Mouse (Mus musculus) megakaryocyte, embryonic 14.5 days (primary cell): Measurements from ENCODE around the gene Wdr89. TPM values are rescaled to one million over a fixed set of nuclear protein-coding genes. Genes with fewer than 3 reads are reported as not detected.

Experiments
- H3K27me3 ChIP-seq: replicated peaks from 2 replicates; pipeline ENCODE3; 2012; ENCODE audit warnings: inconsistent platforms
- H3K36me3 ChIP-seq: replicated peaks from 2 replicates; pipeline ENCODE3; 2012; ENCODE audit warnings: low read length, inconsistent platforms, mixed read lengths
- H3K4me1 ChIP-seq: 2 replicates; pipeline ENCODE4 v1.6.1; 2012; ENCODE audit warnings: inconsistent platforms
- H3K4me3 ChIP-seq: replicated peaks from 2 replicates; pipeline ENCODE3; 2012; ENCODE audit warnings: moderate library complexity, mild to moderate bottlenecking, inconsistent platforms
- H3K9me3 ChIP-seq: 2 replicates; pipeline ENCODE4 v1.6.1; 2012; ENCODE audit warnings: inconsistent platforms
- FLI1 ChIP-seq: IDR thresholded peaks from 2 replicates; pipeline ENCODE4 v1.6.1; 2012; ENCODE audit warnings: low read length, inconsistent platforms, mixed read lengths
- GATA1 ChIP-seq: IDR thresholded peaks from 3 replicates; pipeline ENCODE4 v1.6.1; 2012; ENCODE audit warnings: mixed read lengths, low read length, inconsistent platforms, borderline replicate concordance
- polyA plus RNA-seq: library from polyadenylated mRNA; stranded (reverse); fragments of >175 nt; gene quantifications from 2 replicates; pipeline ENCODE4 v1.2.3, GENCODE M21; 2012; ENCODE audit warnings: low replicate concordance; ENCODE audit not compliant: insufficient read depth

Gene Wdr89
- polyA plus RNA-seq, 1 experiment, result 14.1 TPM

DNA sequence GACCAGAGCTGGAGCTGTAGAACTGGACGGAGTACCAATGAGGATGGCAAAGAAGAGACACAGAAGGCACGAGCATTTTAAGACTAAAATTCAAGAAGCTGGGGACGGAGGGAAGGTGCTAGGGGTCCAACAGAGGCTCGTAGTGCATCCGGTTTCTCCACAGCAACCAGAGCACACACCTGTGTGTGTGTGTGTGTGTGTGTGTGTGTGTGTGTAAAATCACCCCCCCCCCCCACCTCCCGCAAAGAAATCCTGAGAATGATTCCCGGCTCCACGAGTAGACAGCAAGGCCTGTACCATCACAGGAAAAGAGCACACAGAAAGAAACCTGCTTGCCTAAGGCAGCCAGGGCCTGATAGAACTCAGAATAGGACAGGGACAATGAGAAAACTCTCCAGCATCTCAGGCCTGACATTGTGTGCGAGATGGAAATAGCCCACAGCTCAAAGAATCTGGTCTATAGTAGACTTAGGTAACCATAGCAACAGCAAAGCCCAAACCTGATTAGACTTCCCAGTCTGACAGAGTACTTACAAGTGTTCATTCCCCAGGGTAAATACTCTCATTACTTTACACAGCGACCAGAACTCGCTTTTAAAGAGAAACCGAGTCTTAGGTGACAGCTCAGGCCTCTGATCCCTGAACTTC is 20.2 kb downstream of the Wdr89 start:
- Histone ChIP-seq H3K9me3 (peaks cover 11% of the 10 kb centered on the region), H3K27me3 (no peaks in the 10 kb centered on the region), H3K4me1 (peaks cover 9% of the 10 kb centered on the region), H3K36me3 (peaks cover 19% of the 10 kb centered on the region), H3K4me3 (no peak overlapping the region)
- TF ChIP-seq GATA1 (no peak), FLI1 (no peak)

DNA sequence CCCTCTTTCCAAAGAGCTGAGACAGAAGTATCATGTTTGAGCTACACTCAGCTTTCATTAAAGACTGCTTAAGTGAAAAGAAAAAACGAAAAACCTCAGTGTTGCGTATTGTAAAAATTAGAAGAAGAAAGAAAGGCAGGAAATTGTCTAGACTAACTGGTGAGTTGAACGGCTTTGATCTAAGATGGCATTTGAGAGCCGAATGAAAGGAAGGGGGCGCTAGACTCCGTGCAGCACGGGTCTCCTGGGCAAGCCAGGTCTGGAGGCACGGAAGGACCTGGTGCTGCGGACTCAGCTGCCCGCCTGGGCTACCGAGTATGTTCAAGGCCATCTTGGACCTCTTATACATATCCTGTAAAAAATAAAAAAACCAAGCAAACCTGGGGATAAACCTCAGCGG is 21.1 kb downstream of the Wdr89 start:
- no peak for TF ChIP-seq FLI1
- TF ChIP-seq GATA1, result no peak
- H3K36me3 ChIP-seq, result peaks cover 19% of the 10 kb centered on the region

DNA sequence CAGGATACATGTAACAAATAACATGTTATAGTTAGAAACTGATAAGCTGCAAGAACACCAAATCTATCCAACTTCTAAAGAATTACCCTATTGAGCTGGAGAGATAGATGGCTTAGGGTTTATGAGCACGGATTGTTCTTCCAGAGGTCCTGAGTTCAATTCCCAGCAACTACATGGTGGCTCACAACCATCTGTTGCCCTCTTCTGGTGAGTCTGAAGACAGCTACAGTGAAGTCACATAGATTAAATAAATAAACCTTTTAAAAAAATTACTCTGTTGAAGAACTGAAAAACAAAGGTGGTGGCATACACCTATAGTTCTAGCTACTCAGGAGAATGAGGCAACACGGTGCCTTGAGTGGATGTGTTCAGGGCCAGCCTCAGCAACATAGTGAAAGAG is 21.7 kb downstream of the Wdr89 start:
- Histone ChIP-seq H3K4me3 (no peak overlapping the region), H3K27me3 (no peaks in the 10 kb centered on the region), H3K36me3 (peaks cover 19% of the 10 kb centered on the region), H3K4me1 (peaks cover 12% of the 10 kb centered on the region), H3K9me3 (peaks cover 11% of the 10 kb centered on the region)
- TF ChIP-seq GATA1, result no peak
- no peak for TF ChIP-seq FLI1

More for the DNA sequence above, 21.1 kb downstream of the Wdr89 start:
- Histone ChIP-seq H3K27me3 (no peaks in the 10 kb centered on the region), H3K9me3 (peaks cover 11% of the 10 kb centered on the region), H3K4me1 (peaks cover 12% of the 10 kb centered on the region), H3K4me3 (no peak overlapping the region)

DNA sequence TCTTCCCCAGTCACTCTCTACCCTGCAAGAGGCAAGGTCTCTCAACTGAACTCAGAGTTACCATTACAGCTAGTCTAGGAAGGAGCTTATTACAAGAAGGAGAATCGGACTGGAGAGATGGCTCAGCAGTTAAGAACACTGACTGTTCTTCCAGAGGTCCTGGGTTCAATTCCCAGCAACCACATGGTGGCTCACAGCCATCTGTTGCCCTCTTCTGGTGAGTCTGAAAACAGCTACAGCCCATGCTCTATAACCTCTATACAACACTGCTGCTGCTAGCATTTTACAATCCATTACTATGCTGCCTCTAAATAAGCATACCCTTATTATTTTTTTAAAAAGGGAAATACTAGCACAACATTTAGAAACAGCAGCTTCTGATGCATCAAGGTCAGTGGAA is 23.6 kb downstream of the Wdr89 start:
- Histone ChIP-seq H3K27me3 (no peaks in the 10 kb centered on the region), H3K4me1 (peaks cover 12% of the 10 kb centered on the region), H3K4me3 (no peak overlapping the region), H3K36me3 (peaks cover 16% of the 10 kb centered on the region), H3K9me3 (peaks cover 8% of the 10 kb centered on the region)
- TF ChIP-seq FLI1 (no peak), GATA1 (no peak)

DNA sequence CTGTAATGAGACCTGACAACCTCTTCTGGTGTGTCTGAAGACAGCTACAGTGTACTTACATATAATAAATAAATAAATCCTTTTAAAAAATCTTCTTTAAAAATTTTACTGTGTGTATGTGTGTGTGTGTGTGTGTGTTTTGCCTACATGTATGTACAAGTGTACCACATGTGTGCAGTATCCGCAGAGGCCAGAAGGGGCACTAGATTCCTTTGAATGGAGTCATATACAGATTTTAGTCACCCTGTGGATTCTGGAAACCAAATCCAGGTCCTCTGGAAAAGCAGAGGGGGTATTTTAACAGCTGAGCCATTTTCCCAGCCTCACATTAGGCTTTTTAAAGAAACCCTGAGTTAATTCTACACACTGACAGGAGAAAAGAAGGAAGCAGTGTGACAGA is 27.6 kb downstream of the Wdr89 start:
- Histone ChIP-seq H3K27me3 (no peaks in the 10 kb centered on the region), H3K4me3 (no peak overlapping the region), H3K9me3 (no peaks in the 10 kb centered on the region), H3K4me1 (peaks cover 24% of the 10 kb centered on the region), H3K36me3 (no peaks in the 10 kb centered on the region)
- TF ChIP-seq GATA1 (no peak), FLI1 (no peak)

DNA sequence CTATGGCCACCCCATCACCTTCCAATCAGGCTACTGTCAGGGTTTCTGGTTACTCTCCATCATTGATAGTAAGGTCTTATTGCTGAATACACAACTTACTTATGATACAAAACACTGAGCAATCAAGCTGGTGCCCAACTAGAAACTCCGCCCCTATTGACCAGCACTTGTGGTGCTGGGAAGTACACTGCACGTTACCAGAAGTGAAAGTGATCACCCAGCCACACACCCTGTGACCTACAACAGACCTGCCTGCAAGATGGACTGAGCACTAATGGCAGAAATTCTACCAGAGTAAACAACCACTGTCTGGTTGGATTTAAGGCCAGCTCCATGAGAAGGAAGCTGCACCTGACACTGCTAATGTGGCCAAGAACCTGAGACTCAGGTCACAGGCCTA is 31.0 kb downstream of the Wdr89 start:
- H3K4me1 ChIP-seq, result peaks cover 25% of the 10 kb centered on the region
- H3K4me3 ChIP-seq, result no peak overlapping the region
- H3K27me3 ChIP-seq, result no peaks in the 10 kb centered on the region
- TF ChIP-seq FLI1 (no peak), GATA1 (no peak)
- no peaks in the 10 kb centered on the region for H3K9me3 ChIP-seq
- no peaks in the 10 kb centered on the region for H3K36me3 ChIP-seq

DNA sequence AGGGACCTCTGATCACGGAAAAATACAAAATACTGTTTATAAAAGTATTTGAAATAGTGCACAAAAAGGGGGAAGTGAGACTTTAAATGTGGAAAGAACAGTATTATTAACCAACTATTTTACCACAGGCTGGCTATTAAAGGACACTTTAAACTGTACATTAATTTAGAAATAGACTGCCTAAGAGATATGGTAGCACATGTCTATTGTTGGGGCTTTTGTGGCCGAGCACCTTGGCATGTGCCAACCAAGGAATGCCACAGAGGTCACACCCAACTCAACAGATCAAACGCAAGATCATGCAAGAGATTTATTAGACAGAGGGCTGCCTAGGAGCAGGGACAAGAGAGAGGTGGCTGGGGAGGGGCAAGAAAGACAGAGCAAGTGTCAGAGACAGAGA is 32.2 kb downstream of the Wdr89 start:
- Histone ChIP-seq H3K27me3 (no peaks in the 10 kb centered on the region), H3K4me1 (peaks cover 25% of the 10 kb centered on the region), H3K36me3 (peaks cover 11% of the 10 kb centered on the region), H3K9me3 (no peaks in the 10 kb centered on the region), H3K4me3 (no peak overlapping the region)
- TF ChIP-seq GATA1 (no peak), FLI1 (no peak)

DNA sequence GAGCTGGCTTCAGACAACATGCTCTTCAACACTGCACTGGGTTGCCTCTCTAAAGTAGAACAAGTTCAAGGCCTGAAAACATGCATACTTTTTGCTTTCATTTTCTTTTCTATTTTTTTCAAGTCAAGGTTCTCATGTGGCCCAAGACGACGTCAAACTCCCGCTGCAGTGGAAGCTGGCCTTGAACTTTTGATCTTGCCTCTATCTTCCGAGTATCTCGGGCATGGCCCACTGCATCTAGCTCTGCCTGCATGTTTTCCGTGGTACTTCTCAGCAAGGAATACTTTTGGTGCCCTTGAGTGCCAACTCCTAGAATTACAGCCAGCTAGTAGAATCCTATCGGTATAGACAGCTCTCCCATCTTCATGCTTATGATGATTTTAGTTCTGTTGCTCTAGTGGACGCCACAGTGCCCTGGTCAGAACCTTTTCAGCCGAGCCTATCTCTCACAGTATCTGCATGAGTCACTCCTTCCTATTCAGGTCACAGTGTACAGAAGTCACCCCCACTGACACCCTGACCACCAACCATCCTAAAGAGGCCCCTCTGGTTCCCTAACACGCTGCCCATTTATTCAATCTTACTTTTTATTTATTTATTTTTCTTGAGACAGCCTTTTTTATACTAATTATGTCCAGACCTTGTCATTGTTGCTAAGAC is 33.4 kb downstream of the Wdr89 start:
- TF ChIP-seq GATA1 (no peak), FLI1 (no peak)
- peaks cover 25% of the 10 kb centered on the region for H3K4me1 ChIP-seq
- H3K4me3 ChIP-seq, result no peak overlapping the region
- H3K27me3 ChIP-seq, result no peaks in the 10 kb centered on the region
- no peaks in the 10 kb centered on the region for H3K9me3 ChIP-seq
- peaks cover 16% of the 10 kb centered on the region for H3K36me3 ChIP-seq

DNA sequence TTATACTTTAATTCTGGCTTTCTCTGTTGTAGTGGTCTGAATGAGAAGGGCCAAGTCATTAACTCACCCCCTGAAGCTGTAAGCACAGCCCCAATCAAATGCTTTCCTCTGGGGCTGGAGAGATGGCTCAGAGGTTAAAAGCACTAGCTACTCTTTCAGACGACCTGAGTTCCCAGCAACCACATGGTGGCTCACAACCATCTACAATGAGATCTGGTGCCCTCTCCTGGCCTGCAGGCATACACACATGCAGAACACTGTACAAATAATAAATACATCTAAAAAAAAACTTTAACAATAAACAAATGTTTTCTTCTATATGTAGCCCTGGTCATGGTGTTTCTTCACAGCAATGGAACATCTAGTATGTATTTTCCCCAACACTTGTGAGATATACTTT is 39.7 kb downstream of the Wdr89 start:
- H3K27me3 ChIP-seq, result peaks cover 2% of the 10 kb centered on the region
- no peak overlapping the region for H3K4me3 ChIP-seq
- TF ChIP-seq FLI1 (no peak), GATA1 (no peak)
- H3K36me3 ChIP-seq, result peaks cover 19% of the 10 kb centered on the region
- H3K9me3 ChIP-seq, result peaks cover 19% of the 10 kb centered on the region
- H3K4me1 ChIP-seq, result peaks cover 4% of the 10 kb centered on the region

DNA sequence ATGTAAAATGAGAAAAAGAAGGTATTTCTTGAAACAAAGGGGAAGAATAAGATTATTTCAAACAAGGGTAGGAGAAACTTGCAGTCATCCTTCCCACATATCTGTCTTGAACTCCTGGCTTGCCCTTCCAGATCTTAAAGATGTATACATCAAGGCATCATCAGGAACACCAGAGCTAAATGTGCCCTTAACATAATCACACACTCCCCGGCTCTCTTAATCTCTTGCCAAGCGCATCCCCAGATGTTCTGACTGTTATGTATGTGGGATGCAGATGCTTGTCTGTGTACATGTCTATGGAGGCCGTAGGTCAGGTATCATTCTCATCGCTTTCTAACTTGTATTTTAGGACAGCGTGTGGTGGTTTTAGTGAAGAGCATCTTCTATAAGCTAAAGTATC is 46.0 kb downstream of the Wdr89 start:
- H3K36me3 ChIP-seq, result no peaks in the 10 kb centered on the region
- H3K4me3 ChIP-seq, result no peak overlapping the region
- peaks cover 7% of the 10 kb centered on the region; the same call in 1 of the 2 replicates for H3K4me1 ChIP-seq
- H3K27me3 ChIP-seq, result peaks cover 2% of the 10 kb centered on the region
- TF ChIP-seq GATA1 (no peak), FLI1 (no peak)
- H3K9me3 ChIP-seq, result peaks cover 36% of the 10 kb centered on the region

DNA sequence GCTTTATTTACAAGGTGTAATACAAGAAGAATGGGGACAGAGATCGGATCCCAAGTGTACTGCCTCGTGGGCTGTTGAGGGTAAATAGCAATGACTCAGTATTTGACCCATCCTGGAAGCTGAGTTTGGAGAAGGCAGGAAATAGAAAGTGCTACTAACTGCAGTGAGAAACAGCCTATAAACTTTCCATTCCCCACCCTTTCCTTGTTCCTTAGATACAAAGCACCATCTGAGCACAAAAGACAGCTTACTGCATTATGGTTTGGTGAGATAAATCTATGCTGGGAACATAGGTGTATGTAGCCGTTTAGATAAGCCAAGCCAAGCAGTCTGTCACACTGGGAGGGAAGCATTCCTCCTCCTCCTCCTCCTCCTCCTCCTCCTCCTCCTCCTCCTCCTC is 46.5 kb downstream of the Wdr89 start:
- peaks cover 34% of the 10 kb centered on the region for H3K9me3 ChIP-seq
- peaks cover 4% of the 10 kb centered on the region for H3K27me3 ChIP-seq
- H3K4me3 ChIP-seq, result peak overlapping the region; percentile 42
- H3K4me1 ChIP-seq, result peaks cover 7% of the 10 kb centered on the region; the same call in 1 of the 2 replicates
- TF ChIP-seq FLI1 (no peak), GATA1 (no peak)
- no peaks in the 10 kb centered on the region for H3K36me3 ChIP-seq
